Mouse (Mus musculus) left cerebral cortex, postnatal 25 days (tissue): ENCODE results near the gene Serpinb3d. TPM values are rescaled to one million over a fixed set of nuclear protein-coding genes. Genes with fewer than 3 reads are reported as not detected.
"Not testable (repeated sequence)": the region's sequence is repeated elsewhere in the genome, so short reads cannot be mapped to it uniquely, and the experiment has no call there.

Experiments
- DNase-seq, 2 experiments: peaks; one replicate each; pipeline ENCODE4 v3.0.0; 2022; ENCODE audit warnings: low spot score in 2 of 2, mixed read lengths in 1 of 2
- intact Hi-C: fragments of 180-260 bp; cut with DNase I; formaldehyde crosslinking; loops from one replicate; pipeline ENCODE4 v1.15.1; 2025
- total RNA-seq, 2 experiments: library from RNA; stranded (reverse); gene quantifications; 2 replicates each; pipeline ENCODE4 v1.2.3; 2021

Gene Serpinb3d
- total RNA-seq = not detected

DNA sequence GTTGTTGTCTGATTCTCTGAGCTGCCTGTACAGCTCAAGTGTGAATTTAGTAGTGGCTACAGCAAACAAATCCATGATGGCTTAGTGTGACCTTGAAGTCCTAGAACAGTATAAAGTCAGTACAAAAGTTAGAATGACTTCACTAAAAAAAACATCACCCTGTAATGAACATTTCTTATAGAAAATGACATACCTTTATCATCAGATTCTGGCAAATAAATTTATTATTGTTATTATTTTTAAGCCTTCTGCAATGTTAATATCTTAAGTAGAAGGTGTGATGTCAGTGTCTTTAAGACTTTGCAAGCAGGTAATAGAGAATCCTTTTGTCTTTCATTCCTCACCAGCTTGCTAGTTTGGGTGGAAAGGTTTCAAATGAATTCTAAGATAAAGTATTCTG is at the start of gene Serpinb3d:
Gene Serpinb3d, minus strand, starts transcription at position 101 of the 400 bp plus-strand sequence.
- intact Hi-C loops = no loop called here

DNA sequence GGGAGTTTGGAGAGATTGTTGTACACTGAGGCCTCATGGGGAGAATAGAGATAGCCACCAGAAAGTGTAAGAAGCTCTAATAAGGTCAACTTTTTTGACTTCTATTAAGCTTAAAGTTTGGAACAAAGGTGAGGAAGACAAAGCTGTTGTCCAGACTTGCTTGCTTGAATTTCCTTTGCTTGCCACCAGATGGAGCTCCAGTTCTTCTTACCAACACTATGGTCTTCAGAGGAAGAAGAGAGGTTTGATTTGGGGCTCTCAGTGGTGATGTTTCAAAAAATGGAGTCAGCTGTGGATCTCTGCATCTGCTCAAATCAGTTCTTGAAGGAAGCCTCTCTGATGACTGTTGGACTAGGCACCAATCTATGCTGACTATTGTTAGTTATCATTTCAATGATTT is 44.1 kb upstream of the Serpinb3d start:
- peak; percentile 17 to 39 for DNase-seq
- intact Hi-C loops = loop anchor here (2.0 kb wide), 1 partner anchor 435 kb away; no protein-coding TSS in a partner anchor

More for the DNA sequence above, at the start of gene Serpinb3d:
- no peak for DNase-seq

DNA sequence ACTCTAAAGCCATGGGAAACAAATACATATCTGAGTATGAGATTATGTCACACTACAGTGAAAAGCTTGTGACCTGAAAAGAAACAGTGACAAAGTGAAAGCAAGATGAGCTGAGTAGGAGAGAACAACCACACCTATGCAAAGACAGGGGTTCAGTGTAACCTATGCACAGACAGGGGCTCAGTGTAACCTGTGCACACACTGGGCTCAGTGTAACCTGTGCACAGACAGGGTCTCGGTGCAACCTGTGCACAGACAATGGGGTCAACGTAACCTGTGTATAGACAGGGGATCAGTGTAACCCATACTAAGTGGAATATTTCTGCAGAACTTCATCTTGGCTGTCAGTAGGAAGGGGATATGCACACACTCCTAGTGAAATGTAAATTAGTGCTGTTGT is 15.1 kb upstream of the Serpinb3d start:
- intact Hi-C loops = no loop called here

DNA sequence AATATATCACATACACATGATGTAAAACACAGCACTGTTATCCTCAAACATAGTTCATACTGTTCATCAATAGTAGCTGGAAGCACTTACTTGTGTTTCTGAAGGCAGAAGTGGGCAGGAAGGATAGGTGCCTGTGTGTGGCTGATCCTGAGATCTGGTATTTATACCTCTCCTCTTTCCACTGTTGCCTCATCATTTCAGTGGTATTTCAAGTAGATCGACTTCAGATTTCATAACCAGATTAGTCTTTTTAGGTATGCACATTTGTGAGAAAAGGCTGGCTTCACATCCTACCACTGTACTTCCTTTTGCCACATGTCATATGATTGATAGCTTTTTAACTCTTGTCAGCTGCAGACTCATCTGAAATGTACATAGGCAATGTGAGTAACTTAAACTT is 31.1 kb downstream of the Serpinb3d start, which contains the start of gene Serpinb3a:
Gene Serpinb3a, minus strand, starts transcription at position 101 of the 400 bp plus-strand sequence.
- DNase-seq = no peak
- intact Hi-C loops = no loop called here

More for the DNA sequence above, 15.1 kb upstream of the Serpinb3d start:
- DNase-seq = no peak

DNA sequence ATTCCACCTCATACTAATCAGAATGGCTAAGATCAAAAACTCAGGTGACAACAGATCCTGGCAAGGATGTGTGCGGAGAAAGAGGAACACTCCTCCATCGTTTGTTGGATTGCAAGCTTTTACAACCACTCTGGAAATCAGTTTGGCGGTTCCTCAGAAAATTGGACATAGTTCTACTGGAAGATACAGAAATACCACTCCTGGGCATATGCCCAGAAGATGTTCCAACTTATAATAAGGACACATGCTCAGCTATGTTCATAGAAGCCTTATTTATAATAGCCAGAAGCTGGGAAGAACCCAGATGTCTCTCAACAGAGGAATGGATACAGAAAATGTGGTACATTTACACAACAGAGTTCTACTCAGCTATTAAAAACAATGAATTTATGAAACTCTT is 49.1 kb downstream of the Serpinb3d start:
- peak; percentile 12 to 86 for DNase-seq

More for the DNA sequence above, 49.1 kb downstream of the Serpinb3d start:
- intact Hi-C loops = not testable (repeated sequence)

Other genes with a start within 250 kb of the Serpinb3d start
- gene Serpinb5, start 222.3 kb downstream of the Serpinb3d start, total RNA-seq = under 1 TPM in 1 of 2 experiments, not detected in 1; 0.23 TPM
- gene Serpinb12, start 149.1 kb downstream of the Serpinb3d start, total RNA-seq = not detected
- gene Serpinb13, start 102.5 kb downstream of the Serpinb3d start, total RNA-seq = not detected
- not detected for gene Serpinb3a, start 31.2 kb downstream of the Serpinb3d start, total RNA-seq
- gene Serpinb3b, start 194.9 kb upstream of the Serpinb3d start, total RNA-seq = not detected
- gene Serpinb3c, start 194.9 kb upstream of the Serpinb3d start, total RNA-seq = not detected